Mouse (Mus musculus) ES-E14 (cell line): Measurements from ENCODE around the gene Sun2.

ENCODE experiments used
- CHD2 ChIP-seq: IDR thresholded peaks from 2 replicates; pipeline ENCODE4 v1.6.1; 2014; ENCODE audit warnings: mild to moderate bottlenecking, low read depth, low read length, inconsistent platforms
- MAFK ChIP-seq: IDR thresholded peaks from 2 replicates; pipeline ENCODE4 v1.6.1; 2014; ENCODE audit warnings: mild to moderate bottlenecking, low read depth, low read length, inconsistent platforms; ENCODE audit not compliant: insufficient read depth

DNA sequence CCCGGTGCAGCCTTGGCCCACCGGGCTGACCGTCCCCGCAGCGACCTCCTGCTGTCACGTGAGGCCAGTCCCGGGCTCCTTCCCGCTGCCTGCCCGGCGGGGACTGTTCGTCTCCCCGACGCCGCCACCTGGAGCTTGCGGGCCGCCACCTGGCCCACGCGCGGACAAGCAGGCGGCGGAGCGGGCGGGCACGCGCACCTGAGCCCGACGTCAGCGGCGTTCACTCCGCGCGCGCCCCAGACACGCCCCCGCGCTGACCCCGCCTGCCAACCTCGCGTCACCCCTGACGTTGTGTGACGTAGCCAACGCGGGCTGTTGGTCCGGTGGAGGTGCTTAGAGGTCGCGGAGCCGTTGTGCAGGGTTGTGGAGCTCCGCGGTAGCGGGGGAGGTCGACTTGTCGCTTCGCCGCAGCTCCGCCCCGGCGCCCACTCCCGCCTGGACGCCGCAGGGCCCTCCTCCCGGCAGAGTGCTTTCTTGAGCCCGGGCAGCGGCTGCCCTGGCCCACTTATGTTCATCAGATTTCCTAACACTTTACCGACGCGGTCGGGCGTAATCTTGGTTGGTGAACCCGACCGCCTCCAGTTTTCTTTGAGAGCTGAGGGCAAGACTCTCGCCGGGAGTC is 54.6 kb downstream of the Sun2 start, which contains the start of gene Josd1:
- TF ChIP-seq MAFK (no peak), CHD2 (no peak)
